Comparison of ENCODE assay signal across 8 mouse cellular contexts in the genomic region with DNA sequence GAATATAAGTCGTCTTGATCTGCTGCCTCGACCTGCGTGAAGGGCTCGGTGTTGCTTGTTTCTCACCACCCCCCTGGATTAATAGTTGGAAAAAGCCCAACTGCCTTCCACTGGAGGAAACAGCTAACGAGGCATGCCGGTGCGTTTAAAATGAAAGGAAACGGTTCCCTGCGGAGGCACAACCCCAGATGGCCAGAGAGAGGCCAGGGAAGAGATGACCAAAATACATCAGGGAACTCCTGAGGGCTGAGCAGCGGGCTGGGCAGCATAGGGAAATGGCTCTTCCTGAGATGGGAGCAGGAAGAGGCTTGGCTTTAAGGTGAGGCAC.
DNase-seq lines count a peak whose midpoint lies in the region; ATAC-seq and TF ChIP-seq lines count a peak whose summit lies in the region.

No protein-coding gene starts in this region.

- no peak overlapping the region for H3K9ac ChIP-seq in heart, embryonic 12.5 days

- intact Hi-C loops in gastrocnemius, adult 2 months (cut with DNase I): no loop called here
- intact Hi-C loops in gastrocnemius, postnatal 14 days (cut with DNase I; ENCODE audit: low total_unique reads): no loop called here
- intact Hi-C loops in left cerebral cortex, postnatal 36 days (cut with DNase I): no loop called here

- H3K9me3 ChIP-seq in heart, embryonic 12.5 days (replicated peaks): peaks cover 4% of the 10 kb centered on the region; the same call in 1 of the 2 replicates
- H3K9me3 ChIP-seq in limb, embryonic 10.5 days (replicated peaks): no peaks in the 10 kb centered on the region

- no peaks in the 10 kb centered on the region for H3K27me3 ChIP-seq in heart, embryonic 12.5 days (replicated peaks)
- H3K27me3 ChIP-seq in limb, embryonic 10.5 days (ENCODE audit: low read depth, poor library complexity, severe bottlenecking): no peaks in the 10 kb centered on the region

- peaks cover 35% of the 10 kb centered on the region for H3K4me1 ChIP-seq in heart, embryonic 12.5 days (replicated peaks)
- H3K4me1 ChIP-seq in limb, embryonic 10.5 days: peaks cover 44% of the 10 kb centered on the region

- ATAC-seq in heart, embryonic 12.5 days (ENCODE audit: insufficient number of reproducible peaks, low FRiP score): no peak

- peak overlapping the region; percentile 46; the same call in 1 of the 2 replicates for H3K27ac ChIP-seq in gastrocnemius, adult 2 months
- H3K27ac ChIP-seq in heart, embryonic 12.5 days (ENCODE audit: poor library complexity, severe bottlenecking): no peak overlapping the region
- H3K27ac ChIP-seq in limb, embryonic 10.5 days: peak overlapping the region; percentile 83

- no peak for TF ChIP-seq CTCF in gastrocnemius, adult 2 months (IDR thresholded peaks at IDR 0.05)

- WGBS in heart, embryonic 12.5 days: 52% methylated on average over 10 of the region's 10 CpGs
- 31% methylated on average over 10 of the region's 10 CpGs for WGBS in limb, embryonic 10.5 days

- no peak for DNase-seq in gastrocnemius, adult 2 months
- DNase-seq in gastrocnemius, postnatal 14 days: no peak
- DNase-seq in cerebellum, postnatal 25 days: peak; percentile 41 to 51
- DNase-seq in limb, embryonic 10.5 days (ENCODE audit: low spot score): peak; percentile 53
- DNase-seq in right cerebral cortex, adult 18-20 months: no peak
- no peak for DNase-seq in left cerebral cortex, postnatal 36 days (ENCODE audit: low spot score in 2 of 2)
- no peak for DNase-seq in spleen, postnatal 4 days (ENCODE audit: low spot score in 2 of 2)

- H3K36me3 ChIP-seq in heart, embryonic 12.5 days: no peaks in the 10 kb centered on the region
- H3K36me3 ChIP-seq in limb, embryonic 10.5 days: no peaks in the 10 kb centered on the region

- peak overlapping the region; percentile 31; the same call in 1 of the 2 replicates for H3K4me2 ChIP-seq in heart, embryonic 12.5 days

- peak overlapping the region; percentile 38 for H3K4me3 ChIP-seq in gastrocnemius, adult 2 months
- no peak overlapping the region for H3K4me3 ChIP-seq in heart, embryonic 12.5 days
- H3K4me3 ChIP-seq in limb, embryonic 10.5 days: no peak overlapping the region

Comparison
In these comparisons a context has a peak if more than half of its experiments do, and no peak if none do; other contexts are left out.
1. DNase-seq: peak in cerebellum, postnatal 25 days (2 of 2) and limb, embryonic 10.5 days (single experiment); none in gastrocnemius, adult 2 months (single experiment), gastrocnemius, postnatal 14 days (single experiment), right cerebral cortex, adult 18-20 months (single experiment), left cerebral cortex, postnatal 36 days (0 of 2) and spleen, postnatal 4 days (0 of 2).